Mouse (Mus musculus) retina, embryonic 14.5 days (tissue): ENCODE results near the gene Usp22.
A peak's percentile ranks its signal among the peaks of the same experiment; 100 is the strongest.
"Not testable (repeated sequence)": the region's sequence is repeated elsewhere in the genome, so short reads cannot be mapped to it uniquely, and the experiment has no call there.

Experiments
- DNase-seq: peaks from one replicate; pipeline ENCODE4 v3.0.0-alpha.2; 2015; ENCODE audit warnings: low spot score

The Usp22 gene

GRCm38 (mm10) chr11:61190776-61191175, 15.9 kb upstream of the Usp22 start:
- DNase-seq, result no peak

DNA sequence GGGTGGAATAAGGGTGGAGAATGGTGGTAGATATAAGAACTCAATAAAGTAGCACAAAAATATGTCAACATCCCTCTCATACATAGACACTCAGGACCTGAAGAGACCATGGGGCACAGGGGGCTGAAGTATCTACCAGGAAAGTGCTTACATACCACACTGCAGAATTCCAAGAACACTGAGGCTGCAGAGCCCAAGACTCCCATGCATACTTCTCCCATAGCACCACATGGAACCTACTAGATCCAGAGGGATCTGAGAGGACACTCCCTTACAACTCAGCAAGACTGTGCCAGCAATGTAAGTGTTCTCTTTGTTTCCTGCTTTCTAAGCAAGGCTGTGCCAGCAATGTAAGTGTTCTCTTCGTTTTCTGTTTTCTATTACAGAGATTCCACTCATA, 9.0 kb upstream of the Usp22 start:
- DNase-seq, result no peak

DNA sequence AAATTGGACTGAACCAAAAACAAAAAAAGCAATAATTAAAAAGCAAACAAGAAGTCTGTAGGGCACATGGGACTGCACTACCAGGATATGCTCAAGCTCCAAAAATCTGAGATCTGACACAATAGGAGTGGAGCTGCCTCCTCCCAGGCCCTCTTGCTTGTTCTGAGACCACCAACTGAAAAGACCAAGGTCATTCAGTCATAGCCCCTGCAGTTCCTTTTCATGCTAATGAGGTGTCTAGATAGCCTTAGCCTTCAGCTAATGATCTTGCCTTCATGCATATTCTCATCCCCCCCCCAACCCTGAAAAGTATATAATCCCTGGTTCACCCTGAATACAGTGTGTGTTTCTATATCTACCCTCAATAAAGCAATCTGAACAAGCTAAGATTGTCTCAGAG, 6.8 kb upstream of the Usp22 start:
- DNase-seq, result no peak

GRCm38 (mm10) chr11:61180361-61180760, 5.5 kb upstream of the Usp22 start:
- no peak for DNase-seq

DNA sequence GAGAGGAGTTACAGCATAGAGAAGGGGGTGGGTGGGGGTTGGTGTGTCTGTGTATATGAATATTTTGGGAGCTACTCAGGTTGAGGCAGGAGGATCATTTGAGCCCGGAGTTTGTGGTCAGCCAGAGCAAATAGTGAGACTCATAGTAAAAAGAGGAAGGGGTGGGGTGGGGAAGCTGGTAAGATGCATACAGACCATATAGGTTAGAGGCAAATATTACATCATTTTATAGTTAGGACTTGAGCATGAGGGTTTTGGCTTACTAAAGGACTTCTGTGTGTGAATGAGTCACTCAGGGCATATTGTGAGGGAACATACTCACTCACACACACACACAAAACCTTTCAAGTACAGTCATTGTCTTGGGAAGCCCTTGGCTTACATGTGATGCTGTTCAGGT, 1.5 kb upstream of the Usp22 start:
- DNase-seq, result no peak

GRCm38 (mm10) chr11:61175778-61176177, 923 bp upstream of the Usp22 start:
- no peak for DNase-seq

DNA sequence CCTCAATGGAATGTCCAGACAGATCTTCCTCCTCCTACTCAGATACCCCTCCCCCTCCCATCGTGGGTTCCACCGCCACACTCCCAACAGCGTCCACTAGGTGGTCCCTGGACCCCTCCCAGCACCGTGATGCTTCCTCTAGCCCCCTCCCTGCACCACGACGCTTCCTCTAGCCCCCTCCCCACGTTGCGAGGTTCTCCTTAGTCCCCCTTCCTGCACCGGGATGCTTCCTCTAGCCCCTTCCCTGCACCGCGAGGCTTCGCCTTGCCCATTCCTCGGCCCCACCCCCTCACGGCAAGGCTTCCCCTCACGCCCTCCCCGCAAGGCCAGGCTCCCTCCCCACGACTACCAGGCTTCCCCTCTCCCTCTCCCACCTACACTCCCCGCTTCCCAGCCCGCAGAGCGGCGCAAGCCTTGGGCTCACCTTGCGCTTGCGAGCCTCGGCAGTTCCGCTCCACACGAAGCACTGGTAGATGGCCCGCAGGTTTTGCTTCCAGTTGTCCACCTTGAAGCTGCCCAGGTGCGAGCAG, 499 bp downstream of the Usp22 start:
- peak; percentile 89 for DNase-seq

GRCm38 (mm10) chr11:61173477-61173876, 1.4 kb downstream of the Usp22 start:
- not testable (repeated sequence) for DNase-seq

DNA sequence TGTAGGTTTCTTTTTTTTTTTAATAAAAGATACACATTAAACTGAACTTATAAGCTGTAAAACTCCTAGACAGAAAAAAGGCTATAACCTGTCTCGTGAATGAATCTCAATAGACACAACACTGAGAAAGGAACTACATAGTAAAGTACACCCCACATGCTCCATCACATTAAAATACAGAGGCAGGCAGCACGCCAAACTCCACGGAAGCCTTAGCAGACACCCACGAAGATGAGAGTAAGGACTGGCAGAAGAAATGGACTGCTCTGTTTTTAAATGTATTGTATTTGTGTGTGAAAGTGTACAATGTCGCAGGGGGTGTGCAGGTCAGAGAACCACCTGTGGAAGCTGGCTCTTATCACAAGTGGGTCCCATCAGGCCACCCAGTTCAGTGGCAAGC, 4.7 kb downstream of the Usp22 start:
- DNase-seq, result no peak

DNA sequence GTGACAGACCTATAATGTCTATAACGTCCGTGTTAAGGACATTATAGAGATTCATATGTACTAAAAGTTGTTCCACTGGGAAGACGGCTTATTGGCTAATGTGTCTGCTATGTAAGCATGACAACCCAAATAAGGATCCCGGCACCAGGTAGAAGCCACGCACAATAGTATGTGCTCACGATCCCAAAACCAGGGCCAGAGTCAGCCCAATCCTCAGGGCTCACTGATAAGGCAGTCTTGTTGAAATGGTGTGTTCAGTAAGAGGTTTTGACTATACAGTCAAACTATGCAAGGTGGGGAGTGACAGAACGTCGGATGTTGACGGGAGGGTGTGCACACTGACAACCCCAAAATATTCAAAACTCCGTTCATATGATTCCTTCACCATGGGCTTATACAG, 10.0 kb downstream of the Usp22 start:
- no peak for DNase-seq

DNA sequence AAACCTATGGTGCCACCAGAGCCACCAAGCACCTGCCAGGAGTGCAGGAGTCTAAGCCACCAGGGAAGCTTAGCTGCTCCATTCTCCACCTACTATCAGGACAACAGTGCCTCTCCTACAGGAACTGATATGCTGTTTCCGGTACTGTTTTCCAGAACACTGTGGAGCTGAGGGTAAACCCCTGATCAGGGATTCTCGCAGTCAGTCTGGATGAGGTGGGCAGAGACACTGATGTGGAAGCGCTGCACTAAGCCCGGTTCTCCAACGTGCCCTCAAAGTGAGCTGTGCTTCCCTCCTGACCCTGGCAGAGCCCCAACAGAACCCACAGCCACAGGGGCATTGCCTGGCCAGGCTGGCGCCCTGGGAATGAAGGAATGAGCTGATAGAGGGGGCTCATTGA, 10.5 kb downstream of the Usp22 start:
- DNase-seq, result no peak

DNA sequence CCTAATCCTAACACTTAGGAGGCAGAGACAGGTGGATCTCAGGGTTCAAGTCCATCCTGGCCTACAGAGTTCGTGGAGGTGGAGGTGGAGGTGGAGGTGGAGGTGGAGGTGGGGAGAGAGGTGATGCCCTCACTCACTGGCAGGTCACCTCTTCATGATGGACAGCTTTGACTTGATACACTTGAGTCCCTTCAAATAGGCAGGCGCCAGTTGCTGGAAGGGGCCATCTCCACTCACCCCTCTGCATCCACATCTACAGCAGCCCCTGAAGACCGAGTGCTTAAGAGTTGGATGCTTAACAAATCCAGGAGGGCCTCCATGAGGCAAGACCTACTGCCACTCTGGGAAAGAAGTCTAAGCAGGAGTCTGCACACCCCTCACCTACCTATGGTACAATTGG, 11.5 kb downstream of the Usp22 start:
- DNase-seq, result no peak

- DNase-seq, result no peak
Observed at GRCm38 (mm10) chr11:61162776-61163175, 12.1 kb downstream of the Usp22 start.

GRCm38 (mm10) chr11:61161121-61161520, 13.7 kb downstream of the Usp22 start:
- DNase-seq, result no peak

DNA sequence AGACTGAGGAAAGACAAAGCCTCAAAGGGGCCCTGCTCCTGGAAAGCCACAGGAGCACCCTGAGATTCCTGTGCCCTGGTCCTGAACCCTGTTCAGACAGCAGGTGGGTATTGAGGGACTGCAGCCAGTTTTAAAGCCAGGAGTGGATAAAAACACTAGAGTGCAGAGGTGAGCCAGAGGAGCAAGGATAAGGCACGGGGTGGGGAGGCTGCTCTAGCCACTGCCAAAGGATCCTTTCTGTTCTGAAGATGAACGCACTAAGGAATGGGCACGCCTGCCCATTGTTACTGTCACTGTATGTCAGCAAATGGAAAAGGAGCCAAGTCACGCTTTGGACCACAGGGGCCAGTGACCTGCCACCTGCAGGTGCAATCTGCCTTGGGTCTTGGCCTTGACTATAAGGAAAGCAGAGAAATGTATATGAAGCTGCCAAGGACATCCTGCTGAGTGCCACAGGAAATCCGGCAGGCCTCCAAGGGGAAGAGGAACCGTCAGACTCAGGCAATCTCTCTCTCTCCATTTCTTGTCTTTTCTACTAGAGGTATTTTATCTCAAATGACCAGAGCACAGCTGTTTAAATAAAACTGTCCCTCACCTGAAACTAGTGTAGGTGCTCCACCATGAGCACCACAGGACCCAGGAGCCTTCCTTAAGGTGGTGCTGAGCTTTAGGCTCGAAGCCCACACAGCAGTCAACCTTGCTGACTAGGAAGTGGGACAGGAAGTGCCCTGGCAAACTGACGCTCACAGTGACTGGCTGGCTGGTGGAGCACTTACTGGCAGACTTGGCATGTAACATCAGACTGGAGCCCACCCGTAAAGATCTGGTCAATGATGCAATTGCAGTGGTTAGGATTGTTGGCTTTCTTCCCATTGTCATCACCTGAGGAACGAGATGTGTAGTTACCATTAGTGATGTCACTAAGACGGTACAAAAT, 14.8 kb downstream of the Usp22 start:
- DNase-seq, result no peak

- DNase-seq, result no peak
Observed at GRCm38 (mm10) chr11:61158141-61158540, 16.7 kb downstream of the Usp22 start.

DNA sequence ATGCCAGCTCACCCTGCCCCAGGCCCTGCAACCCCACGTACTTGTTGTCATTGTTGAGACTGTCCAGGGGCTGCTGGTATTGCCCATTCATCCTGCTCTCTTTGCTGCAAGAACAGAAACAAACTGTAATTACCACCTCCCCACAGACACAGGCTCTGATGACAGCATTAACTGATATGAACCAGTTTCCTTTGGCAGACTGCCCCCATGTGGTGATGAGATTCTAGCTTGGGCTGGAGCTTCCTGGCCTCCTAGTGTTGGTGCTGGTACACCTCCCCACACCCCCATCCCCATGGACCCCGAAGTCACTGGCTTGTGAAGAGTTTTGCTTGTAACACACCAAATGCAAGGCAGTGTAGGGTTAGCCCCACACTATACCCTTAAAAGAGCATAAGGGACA, 19.1 kb downstream of the Usp22 start:
- DNase-seq, result peak; percentile 28

DNA sequence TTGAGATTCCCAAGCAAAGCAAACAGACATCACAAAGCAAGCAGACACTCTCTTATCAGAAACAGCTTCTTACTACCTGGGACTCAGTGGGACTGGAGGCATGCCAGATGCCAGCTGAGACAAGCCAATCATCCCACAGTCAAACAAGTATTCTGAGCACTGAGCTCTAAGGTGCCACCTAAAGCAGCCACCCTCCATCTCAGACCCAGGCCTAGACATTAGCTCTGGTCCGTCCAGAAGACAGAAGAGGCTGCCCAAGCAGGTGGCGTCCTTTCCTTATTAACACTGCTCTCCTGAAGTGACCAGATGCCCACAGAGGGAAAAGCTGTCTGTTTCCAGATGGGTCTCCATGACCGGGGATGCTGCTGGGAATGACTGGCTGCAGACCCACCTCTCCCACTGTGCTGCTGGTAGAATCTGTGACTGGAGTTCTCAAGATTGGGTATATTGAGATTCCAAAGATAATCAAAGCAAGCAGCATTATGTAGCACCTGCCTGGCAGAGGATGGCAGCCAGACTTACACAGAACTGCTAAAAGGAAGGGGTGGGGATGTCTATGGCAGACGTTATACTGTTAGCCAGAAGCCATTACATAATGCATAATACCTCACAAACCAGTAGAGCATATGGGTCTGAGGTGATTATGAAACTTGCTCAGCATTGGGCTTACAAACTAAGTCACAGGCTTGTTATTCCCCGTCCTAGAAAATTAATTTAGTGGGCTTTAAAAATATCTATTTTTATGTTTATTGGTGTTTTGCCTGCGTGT, 24.4 kb downstream of the Usp22 start:
- no peak for DNase-seq

DNA sequence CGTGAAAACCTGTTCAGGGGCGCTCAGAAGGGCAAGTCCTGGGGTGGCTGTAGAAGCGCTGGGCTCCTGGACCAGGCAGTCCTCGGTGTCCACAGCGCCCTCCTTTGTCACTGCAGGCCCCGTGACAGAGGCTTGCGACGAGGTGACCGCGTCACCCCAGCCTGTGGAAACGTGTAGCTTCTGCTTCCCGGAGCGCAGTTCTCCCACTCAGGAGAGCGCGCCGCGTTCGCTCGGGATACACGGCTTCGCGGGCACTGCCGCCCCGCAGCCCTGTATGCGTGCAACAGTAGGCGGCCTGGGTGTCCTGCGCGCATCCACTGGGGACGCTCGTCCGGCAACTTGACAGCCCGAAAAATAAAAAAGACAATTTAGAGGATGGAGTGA, 27.6 kb downstream of the Usp22 start:
- peak; percentile 65 for DNase-seq

GRCm38 (mm10) chr11:61146645-61147299, 28.1 kb downstream of the Usp22 start:
- DNase-seq, result peak; percentile 74

DNA sequence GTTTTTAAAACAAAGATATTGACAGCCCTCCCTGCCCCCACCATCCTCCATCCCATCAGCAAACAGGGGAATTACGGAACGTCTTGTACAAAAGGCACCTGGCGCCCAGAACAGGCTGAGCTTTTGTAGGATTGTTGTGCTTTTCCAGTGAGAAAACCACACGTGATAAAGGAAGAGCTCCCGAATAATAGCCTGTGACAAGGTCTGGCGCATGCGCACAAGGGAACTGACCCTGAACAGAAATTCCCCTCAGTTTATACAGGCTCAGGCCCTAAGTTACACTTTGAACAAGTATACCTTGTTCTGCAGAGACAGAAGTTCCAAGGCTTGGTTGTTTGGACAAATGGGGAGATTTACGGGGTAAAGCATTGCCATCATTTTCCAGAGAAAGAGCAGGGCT, 29.3 kb downstream of the Usp22 start:
- DNase-seq, result peak; percentile 51
